ENCODE assay signal across 13 mouse cellular contexts in the genomic region with DNA sequence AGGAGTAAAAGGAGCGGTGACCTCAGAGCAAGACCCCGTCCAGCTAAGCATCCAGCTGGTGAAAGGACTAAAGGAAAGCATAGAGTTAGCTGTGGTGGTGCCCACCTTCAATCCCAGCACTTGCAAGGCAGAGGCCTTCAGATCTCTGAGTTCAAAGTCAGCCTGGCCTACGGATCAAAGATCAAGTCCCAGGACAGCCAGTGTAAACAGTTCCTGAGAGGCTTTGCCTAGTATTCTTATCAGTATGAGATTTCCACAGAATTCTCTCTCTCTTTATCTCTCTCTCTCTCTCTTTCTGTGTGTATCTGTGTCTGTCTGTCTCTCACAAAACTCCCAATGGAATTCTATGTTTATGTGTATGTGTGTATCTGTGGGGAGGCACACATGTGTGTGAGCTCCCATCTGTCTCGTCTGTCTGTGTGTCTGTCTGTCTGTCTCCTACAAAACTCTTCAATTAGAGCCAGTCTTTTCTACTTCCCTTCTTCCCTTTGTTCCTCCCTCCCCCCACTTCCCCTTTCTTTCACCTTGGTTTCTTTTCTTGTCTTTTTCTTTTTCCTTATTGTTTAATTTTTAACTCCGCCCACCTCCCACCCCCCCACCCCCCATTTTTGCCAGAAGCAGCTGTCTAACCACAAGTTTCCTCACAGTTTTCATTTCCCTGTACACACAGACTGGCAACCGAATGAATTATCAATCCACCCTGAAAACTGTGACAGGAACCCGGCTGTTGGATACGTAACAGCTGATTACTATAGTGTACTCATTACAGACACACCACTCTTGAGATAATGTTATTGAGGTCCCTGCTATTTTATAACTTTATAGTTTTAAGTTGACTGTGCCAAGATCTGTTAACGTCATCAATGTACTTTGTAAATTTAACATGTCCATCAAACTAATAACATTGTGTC.
DNase-seq lines count a peak whose midpoint lies in the region; ATAC-seq and TF ChIP-seq lines count a peak whose summit lies in the region.
"Had no signal": no experiment of that assay in that cellular context is flagged by ENCODE, and none has a peak within 500 bp of the region (broad histone marks: within the 10 kb centered on the region; RNA-seq: fewer than 3 reads in every experiment).

No protein-coding gene starts in this region.

- WGBS in lung, postnatal 0 days, result 47% methylated on average over 9 of the region's 9 CpGs
- 44% methylated on average over 9 of the region's 9 CpGs for WGBS in liver, embryonic 11.5 days
- 71% methylated on average over 9 of the region's 9 CpGs for WGBS in kidney, embryonic 16.5 days

- H3K27ac ChIP-seq in lung, postnatal 0 days (ENCODE audit: low read length), result no peak overlapping the region
- H3K27ac ChIP-seq in liver, embryonic 11.5 days (ENCODE audit: low read depth, low read length), result no peak overlapping the region
- H3K27ac ChIP-seq in kidney, embryonic 16.5 days (ENCODE audit: low read length), result no peak overlapping the region

- peak; percentile 8 for DNase-seq in lung, postnatal 0 days (ENCODE audit: low spot score)
- DNase-seq in lung, postnatal 10 days, result no peak
- no peak for DNase-seq in liver, embryonic 11.5 days (ENCODE audit: low spot score)
- peak; percentile 43 for DNase-seq in thymus, postnatal 0 days (ENCODE audit: low spot score)
- no peak for DNase-seq in ovary, postnatal 36 days (ENCODE audit: low spot score)
- DNase-seq in ovary, postnatal 10 days (ENCODE audit: low spot score), result no peak
- DNase-seq: cerebellum, postnatal 36 days; gastrocnemius, postnatal 10 days; heart, postnatal 10 days; lung, postnatal 4 days; right cerebral cortex, adult 18-20 months had no signal

- no peak overlapping the region for H3K4me3 ChIP-seq in lung, postnatal 0 days (ENCODE audit: low read depth, low read length)
- no peak overlapping the region for H3K4me3 ChIP-seq in liver, embryonic 11.5 days (ENCODE audit: low read depth, low read length)
- H3K4me3 ChIP-seq in kidney, embryonic 16.5 days (ENCODE audit: low read length), result no peak overlapping the region

- TF ChIP-seq CTCF in lung, postnatal 0 days (IDR thresholded peaks at IDR 0.05), result no peak

- ATAC-seq in lung, postnatal 0 days, result no peak
- ATAC-seq in activated CD4-positive, CD25-positive, alpha-beta regulatory T cell, adult 4 months, result peak; percentile 24
- ATAC-seq in liver, embryonic 11.5 days (replicated peaks; ENCODE audit: low FRiP score), result peak; percentile 47; the same call in 1 of the 2 replicates
- no peak for ATAC-seq in kidney, embryonic 16.5 days (ENCODE audit: low FRiP score, low TSS enrichment)

- H3K9ac ChIP-seq in lung, postnatal 0 days (replicated peaks; ENCODE audit: low read depth), result no peak overlapping the region
- no peak overlapping the region for H3K9ac ChIP-seq in liver, embryonic 11.5 days (ENCODE audit: low read depth, low read length)
- H3K9ac ChIP-seq in kidney, embryonic 16.5 days (replicated peaks; ENCODE audit: low read length), result no peak overlapping the region

- no peak for TF ChIP-seq EP300 in lung, postnatal 0 days (IDR thresholded peaks at IDR 0.05)

- no peaks in the 10 kb centered on the region for H3K27me3 ChIP-seq in lung, postnatal 0 days (replicated peaks; ENCODE audit: insufficient read depth, low read length)
- no peaks in the 10 kb centered on the region for H3K27me3 ChIP-seq in liver, embryonic 11.5 days (replicated peaks; ENCODE audit: control insufficient read depth, insufficient read depth, low read length)
- no peaks in the 10 kb centered on the region for H3K27me3 ChIP-seq in kidney, embryonic 16.5 days (ENCODE audit: insufficient read depth, low read length)

- no peaks in the 10 kb centered on the region for H3K9me3 ChIP-seq in lung, postnatal 0 days (ENCODE audit: low read length)
- H3K9me3 ChIP-seq in liver, embryonic 11.5 days (ENCODE audit: control insufficient read depth, low read length), result no peaks in the 10 kb centered on the region
- H3K9me3 ChIP-seq in kidney, embryonic 16.5 days (ENCODE audit: low read length), result peaks cover 3% of the 10 kb centered on the region; the same call in 1 of the 2 replicates

- H3K4me2 ChIP-seq in lung, postnatal 0 days (replicated peaks; ENCODE audit: low read depth, low read length), result no peak overlapping the region
- H3K4me2 ChIP-seq in liver, embryonic 11.5 days, result no peak overlapping the region
- H3K4me2 ChIP-seq in kidney, embryonic 16.5 days (replicated peaks; ENCODE audit: low read depth, low read length), result no peak overlapping the region

- no peaks in the 10 kb centered on the region for H3K36me3 ChIP-seq in lung, postnatal 0 days (ENCODE audit: insufficient read depth, low read length)
- H3K36me3 ChIP-seq in liver, embryonic 11.5 days (ENCODE audit: control insufficient read depth, insufficient read depth, low read length), result no peaks in the 10 kb centered on the region
- no peaks in the 10 kb centered on the region for H3K36me3 ChIP-seq in kidney, embryonic 16.5 days (ENCODE audit: insufficient read depth, low read length)

- no peaks in the 10 kb centered on the region for H3K4me1 ChIP-seq in lung, postnatal 0 days (ENCODE audit: insufficient read depth, low read depth, low read length)
- H3K4me1 ChIP-seq in liver, embryonic 11.5 days (replicated peaks; ENCODE audit: control insufficient read depth, insufficient read depth, low read length), result no peaks in the 10 kb centered on the region
- H3K4me1 ChIP-seq in kidney, embryonic 16.5 days (ENCODE audit: insufficient read depth, low read length), result no peaks in the 10 kb centered on the region

Comparison
In these comparisons a context has a peak if more than half of its experiments do, and no peak if none do; other contexts are left out.
1. DNase-seq: peak in lung, postnatal 0 days (single experiment) and thymus, postnatal 0 days (single experiment); none in lung, postnatal 10 days (single experiment), liver, embryonic 11.5 days (single experiment), ovary, postnatal 36 days (single experiment) and ovary, postnatal 10 days (single experiment).
2. ATAC-seq: peak in activated CD4-positive, CD25-positive, alpha-beta regulatory T cell, adult 4 months (single experiment) and liver, embryonic 11.5 days (single experiment); none in lung, postnatal 0 days (single experiment) and kidney, embryonic 16.5 days (single experiment).